Mouse (Mus musculus) layer of hippocampus, adult 18-20 months (tissue): ENCODE data around the gene Cd83. TPM values are rescaled to one million over a fixed set of nuclear protein-coding genes. Genes with fewer than 3 reads are reported as not detected.
A peak's percentile ranks its signal among the peaks of the same experiment; 100 is the strongest.

Source experiments
- DNase-seq, 2 experiments: peaks; one replicate each; pipeline ENCODE4 v3.0.0; 2022; ENCODE audit warnings: low spot score in 2 of 2
- long read RNA-seq: library from polyadenylated mRNA; stranded (forward); transcript quantifications from one replicate; pipeline ENCODE4 v2.0.0, GENCODE M21; 2021
- total RNA-seq, 2 experiments: library from RNA; stranded (reverse); gene quantifications; 2 replicates each; pipeline ENCODE4 v1.2.3; 2021

Gene Cd83
- total RNA-seq: 10 to 100 TPM; 10.1 to 10.8 TPM
- long read RNA-seq, transcript Cd83-201 (5 exons, 2,477 nt): major isoform, 16 of 21 reads
- long read RNA-seq, partial matches to known transcripts: 0 of 21 reads
- long read RNA-seq, other reads (novel, unspliced or antisense): 2 of 21 reads

- DNase-seq: peak in 1 of 2 experiments; percentile 5
Observed at GRCm38 (mm10) chr13:43784725-43785711, at the start of gene Cd83. Cd83 (plus strand) TSS chr13:43784775.

DNA sequence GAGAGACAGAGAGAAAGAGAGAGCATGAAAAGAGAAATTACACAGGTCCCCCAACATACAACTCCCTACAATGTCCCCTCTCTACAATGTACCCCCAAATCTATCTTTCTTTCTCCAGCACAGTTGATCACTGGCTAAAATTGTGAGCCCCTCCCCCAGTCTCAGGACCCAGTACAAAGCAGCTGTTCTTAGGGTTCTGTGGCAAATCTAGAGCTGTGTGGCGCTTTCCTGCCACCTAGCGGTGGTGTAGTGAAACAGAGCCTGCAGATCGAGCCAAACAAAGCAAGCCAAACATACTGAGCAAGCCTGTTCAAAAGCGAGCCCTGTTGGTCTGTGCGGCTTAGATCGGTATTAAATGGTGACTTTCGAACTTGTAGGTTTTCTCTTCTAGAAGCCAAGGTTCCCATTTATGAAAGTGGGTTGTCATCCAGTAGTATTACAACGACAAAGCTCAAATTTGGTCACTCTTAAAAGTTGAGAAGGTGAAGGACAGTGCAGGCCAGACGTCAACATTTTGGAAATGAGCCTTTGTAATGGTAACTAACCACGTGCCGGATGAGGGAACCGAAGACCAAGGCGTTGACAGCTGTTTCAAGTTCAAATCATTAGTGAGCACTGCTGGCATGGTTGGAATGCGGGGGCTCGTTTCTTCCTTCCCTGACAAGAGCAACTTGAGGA is 44.8 kb upstream of the Cd83 start:
- DNase-seq: peak; percentile 80 to 91

DNA sequence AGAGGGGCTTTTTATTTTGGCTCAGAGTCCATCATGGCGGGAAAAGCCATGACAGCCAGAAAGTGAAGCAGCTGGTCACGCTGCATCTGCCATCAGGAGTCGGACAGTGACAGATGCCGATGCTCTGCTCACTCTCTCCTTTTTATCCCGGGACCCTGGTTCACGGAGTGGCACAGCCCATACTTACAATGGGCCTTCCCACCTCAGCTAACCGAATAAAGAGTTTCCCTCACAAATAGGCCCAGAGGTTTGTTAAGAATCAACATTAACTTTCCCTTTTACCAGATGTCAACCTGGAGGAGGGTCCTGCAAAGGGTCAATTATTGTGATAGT is 44.3 kb upstream of the Cd83 start:
- no peak for DNase-seq

GRCm38 (mm10) chr13:43742677-43743076 is 41.9 kb upstream of the Cd83 start:
- no peak for DNase-seq

- no peak for DNase-seq
Observed at GRCm38 (mm10) chr13:43744259-43744658, 40.3 kb upstream of the Cd83 start.

GRCm38 (mm10) chr13:43750301-43750700 is 34.3 kb upstream of the Cd83 start:
- DNase-seq: no peak

DNA sequence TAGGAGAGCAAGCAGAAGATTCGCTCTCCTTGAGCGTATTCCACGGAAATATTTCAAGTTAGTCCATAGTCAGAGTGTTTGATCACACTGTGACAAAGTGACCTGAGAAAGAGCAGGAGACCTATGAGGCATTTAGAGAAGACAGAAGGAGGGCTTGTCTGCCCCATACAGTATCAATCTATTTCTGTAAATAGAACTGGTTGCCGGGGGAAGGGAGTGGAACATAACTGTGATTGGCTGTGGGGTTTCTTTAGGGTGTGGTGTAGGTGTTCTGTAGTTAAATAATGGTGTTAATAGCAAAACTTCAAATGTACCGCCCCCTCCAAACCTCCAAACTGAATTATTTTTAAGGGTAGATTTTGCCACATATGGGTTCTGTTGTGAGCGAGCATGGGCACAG is 33.6 kb upstream of the Cd83 start:
- DNase-seq: no peak

- DNase-seq: no peak
Observed at GRCm38 (mm10) chr13:43752407-43752806, 32.2 kb upstream of the Cd83 start.

GRCm38 (mm10) chr13:43753652-43754051 is 30.9 kb upstream of the Cd83 start:
- no peak for DNase-seq

DNA sequence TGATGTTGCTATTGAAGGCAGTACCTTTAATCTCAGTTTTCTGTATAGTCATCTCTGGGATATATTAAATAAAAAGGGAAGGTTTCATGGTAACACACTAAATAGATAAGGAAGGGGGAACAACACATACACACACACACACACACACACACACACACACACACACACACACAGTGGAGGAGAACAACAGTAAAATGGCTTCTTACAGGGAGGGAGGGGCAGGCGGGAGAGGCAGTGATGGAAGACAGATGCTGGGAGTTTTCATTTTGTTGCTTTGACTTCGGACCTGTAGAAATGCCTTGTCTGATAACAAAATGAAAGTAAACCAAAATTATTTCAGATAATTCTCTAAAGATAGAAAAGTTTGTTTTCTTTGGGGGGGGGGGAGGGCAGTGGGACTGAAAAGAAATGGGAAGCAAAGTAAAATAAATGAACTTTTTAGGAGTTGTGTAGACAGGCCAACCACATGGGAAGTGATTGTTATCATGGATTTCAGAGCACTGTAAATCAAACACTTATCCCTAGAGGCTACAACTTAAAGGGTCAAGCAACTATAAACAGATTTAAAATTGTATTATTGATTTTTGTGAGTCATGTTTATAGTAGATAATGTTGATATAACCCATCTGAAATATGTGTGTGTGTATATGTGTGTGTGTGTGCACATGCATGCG is 30.0 kb upstream of the Cd83 start:
- no peak for DNase-seq

DNA sequence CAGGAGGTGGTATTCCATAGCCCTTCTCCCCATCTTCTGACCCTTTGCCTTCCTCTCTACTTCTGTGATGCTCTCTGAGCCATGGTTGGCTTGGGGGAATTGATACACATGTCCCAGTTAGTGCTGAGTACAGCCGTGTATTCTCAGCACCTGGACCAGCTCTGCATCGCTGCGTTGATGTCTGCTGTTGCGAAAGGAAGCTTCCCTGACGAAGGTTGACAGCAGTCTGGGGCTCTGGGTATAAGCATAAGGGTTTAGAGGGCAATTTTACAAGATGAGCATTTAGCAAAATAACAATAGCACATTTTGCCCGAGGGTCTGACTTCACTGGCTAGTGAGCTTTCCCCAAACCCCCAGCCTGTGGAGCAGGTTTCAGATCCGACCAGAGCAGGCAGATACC is 29.0 kb upstream of the Cd83 start:
- DNase-seq: no peak

GRCm38 (mm10) chr13:43761156-43761855 is 23.3 kb upstream of the Cd83 start:
- no peak for DNase-seq

DNA sequence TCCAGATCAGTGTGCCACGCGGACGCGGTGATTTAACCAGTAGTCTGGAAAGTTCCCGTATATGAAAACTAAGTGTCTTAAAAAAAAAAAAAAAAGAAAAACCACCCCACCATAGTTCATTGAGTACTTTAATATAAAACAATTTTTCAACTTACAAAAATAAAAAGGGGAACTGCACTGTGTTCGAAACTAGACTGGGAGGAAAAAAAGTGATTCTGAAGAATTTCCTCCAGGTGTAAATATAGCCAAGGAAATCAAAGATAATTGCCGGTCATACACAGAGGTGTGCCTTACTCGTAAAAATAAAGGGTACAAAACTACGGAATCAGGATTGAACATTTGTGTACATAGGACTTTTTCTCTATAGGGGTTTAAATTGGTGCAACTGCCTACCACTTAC is 21.7 kb upstream of the Cd83 start:
- DNase-seq: no peak

GRCm38 (mm10) chr13:43763301-43763994 is 21.1 kb upstream of the Cd83 start:
- no peak for DNase-seq

- peak; percentile 50 to 83 for DNase-seq
Observed at GRCm38 (mm10) chr13:43763995-43764579, 20.5 kb upstream of the Cd83 start.

DNA sequence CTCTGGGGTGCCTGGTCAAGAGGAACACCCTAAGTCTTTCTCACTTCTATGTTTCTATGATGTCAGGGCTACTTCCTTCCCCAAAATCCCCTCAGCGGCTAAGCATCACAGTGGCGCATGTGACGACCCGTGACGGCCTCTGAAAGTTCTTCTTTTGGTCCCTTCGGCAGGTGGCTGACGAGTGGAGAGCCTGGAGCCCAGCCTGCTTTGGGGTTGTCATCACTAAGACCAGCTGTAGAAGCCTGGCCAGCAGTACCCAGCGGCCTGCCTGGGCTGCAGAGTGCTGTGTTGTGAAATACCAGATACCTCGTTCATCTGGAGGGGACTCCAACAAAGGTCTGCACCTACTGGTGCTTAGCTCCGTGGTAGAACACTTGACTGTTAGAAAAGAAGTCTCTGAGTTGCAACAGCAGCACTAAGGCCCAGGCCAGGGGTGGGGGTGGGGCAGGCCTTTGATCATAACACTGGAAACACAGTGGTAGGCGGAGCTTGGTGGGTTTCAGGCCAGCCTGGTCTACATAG is 19.2 kb upstream of the Cd83 start:
- no peak for DNase-seq

DNA sequence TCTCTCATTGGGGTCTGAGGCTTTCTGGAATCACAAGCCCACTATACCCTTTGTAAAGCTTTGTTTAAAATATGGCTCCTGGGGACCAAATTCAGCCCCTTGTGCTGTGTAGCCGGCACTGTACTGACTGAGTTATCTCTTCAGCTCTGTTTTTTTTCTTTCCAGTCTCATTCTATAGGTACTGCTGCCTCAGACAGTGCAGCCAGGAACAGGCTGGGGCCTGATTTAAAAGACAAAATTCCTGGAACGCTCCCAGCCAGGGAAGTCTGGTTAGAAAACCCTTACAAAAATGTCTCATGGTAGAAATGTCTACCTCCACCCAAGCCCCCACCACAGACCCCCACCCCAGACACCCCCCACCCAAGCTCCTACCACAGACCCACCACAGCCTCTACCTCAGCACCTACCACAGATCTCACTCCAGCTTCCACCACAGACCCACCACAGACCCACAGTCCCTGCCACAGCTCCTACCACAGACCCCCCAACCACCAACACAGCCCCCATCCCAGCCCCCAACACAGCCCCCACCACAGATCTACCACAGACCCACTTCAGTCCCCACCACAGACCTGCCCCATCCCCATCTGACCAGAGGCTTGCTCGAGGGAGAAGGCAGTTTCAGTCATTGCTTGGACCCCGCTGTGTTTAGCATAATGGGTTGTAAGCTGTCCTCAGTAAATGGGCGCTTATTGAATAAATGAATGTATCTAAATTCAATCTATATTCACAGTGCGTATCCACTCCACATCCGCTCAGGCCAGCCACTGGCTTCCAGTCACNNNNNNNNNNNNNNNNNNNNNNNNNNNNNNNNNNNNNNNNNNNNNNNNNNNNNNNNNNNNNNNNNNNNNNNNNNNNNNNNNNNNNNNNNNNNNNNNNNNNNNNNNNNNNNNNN is 17.5 kb upstream of the Cd83 start:
- no peak for DNase-seq

- no peak for DNase-seq
Observed at GRCm38 (mm10) chr13:43773020-43773419, 11.6 kb upstream of the Cd83 start.
